Mouse (Mus musculus) forebrain, embryonic 15.5 days (tissue): Measurements from ENCODE around the gene Rpl39. TPM values are rescaled to one million over a fixed set of nuclear protein-coding genes. Genes with fewer than 3 reads are reported as not detected.

Experiments
- ATAC-seq: fragments of 200-750 bp; cut with Nextera tagmentation; replicated peaks from 2 replicates; pipeline ENCODE4 v1.8.0; 2017; ENCODE audit warnings: mild to moderate bottlenecking, moderate TSS enrichment, moderate library complexity
- H3K27ac ChIP-seq: fragments of 300-500 bp; sonication (generic); replicated peaks from 2 replicates; pipeline ENCODE4 v1.5.1; 2015; ENCODE audit warnings: mild to moderate bottlenecking, inconsistent platforms
- H3K27me3 ChIP-seq: fragments of 300-500 bp; sonication (generic); 2 replicates; pipeline ENCODE4 v1.6.1; 2015; ENCODE audit warnings: inconsistent platforms
- H3K36me3 ChIP-seq: fragments of 300-500 bp; sonication (generic); 2 replicates; pipeline ENCODE4 v1.6.1; 2015; ENCODE audit warnings: mild to moderate bottlenecking, inconsistent platforms
- H3K4me1 ChIP-seq: fragments of 300-500 bp; sonication (generic); 2 replicates; pipeline ENCODE4 v1.6.1; 2015; ENCODE audit warnings: inconsistent platforms
- H3K4me2 ChIP-seq: fragments of 300-500 bp; sonication (generic); replicated peaks from 2 replicates; pipeline ENCODE4 v1.6.1; 2015; ENCODE audit warnings: mild to moderate bottlenecking, inconsistent platforms
- H3K4me3 ChIP-seq: fragments of 300-500 bp; sonication (generic); 2 replicates; pipeline ENCODE4 v1.5.1; 2015; ENCODE audit warnings: mild to moderate bottlenecking, inconsistent platforms
- H3K9ac ChIP-seq: fragments of 300-500 bp; sonication (generic); replicated peaks from 2 replicates; pipeline ENCODE4 v1.6.1; 2015; ENCODE audit warnings: mild to moderate bottlenecking, inconsistent platforms
- H3K9me3 ChIP-seq: fragments of 300-500 bp; sonication (generic); 2 replicates; pipeline ENCODE4 v1.6.1; 2016; ENCODE audit warnings: inconsistent platforms
- WGBS: fragments of 180-500 bp; shearing (Covaris S2); methylation state at CpG from one replicate; pipeline ENCODE4 v1.1.7; 2015; ENCODE audit warnings: mixed read lengths; 5-methylcytosine and 5-hydroxymethylcytosine counted together
- polyA plus RNA-seq: library from polyadenylated mRNA; unstranded; fragments of >200 nt; fragmentation: Nextera tagmentation; extraction: Ambion mirVana; gene quantifications from 2 replicates; pipeline ENCODE4 v1.2.1, GENCODE M21; 2015

The Rpl39 gene
- 336 and 348 TPM in 2 replicates for polyA plus RNA-seq

GRCm38 (mm10) chrX:37084927-37085660 lies at the start of gene Rpl39:
TSS of gene Rpl39 (minus strand) at chrX:37085402.
- peak; percentile 96 for ATAC-seq
- Histone ChIP-seq H3K36me3 (no peaks in the 10 kb centered on the region; the same call in 1 of the 2 replicates), H3K27ac (peak within 1 kb of the TSS; percentile 90), H3K9ac (peak within 1 kb of the TSS; percentile 58), H3K27me3 (no peaks in the 10 kb centered on the region), H3K9me3 (no peaks in the 10 kb centered on the region), H3K4me1 (peaks cover 11% of the 10 kb centered on the region), H3K4me2 (peak within 1 kb of the TSS; percentile 60), H3K4me3 (peak within 1 kb of the TSS; percentile 58)
- 16% methylated on average over 38 of the region's 38 CpGs for WGBS

GRCm38 (mm10) chrX:37126671-37127358 lies 41.6 kb upstream of the Rpl39 start, which contains the start of gene Nkap:
TSS of gene Nkap (plus strand) at chrX:37126795.
- 20% methylated on average over 58 of the region's 58 CpGs for WGBS
- H3K9ac ChIP-seq, result peak within 1 kb of the TSS; percentile 76
- peak within 1 kb of the TSS; percentile 50 for H3K4me2 ChIP-seq
- no peaks in the 10 kb centered on the region for H3K27me3 ChIP-seq
- H3K27ac ChIP-seq, result peak within 1 kb of the TSS; percentile 72
- peak; percentile 93 for ATAC-seq
- H3K4me1 ChIP-seq, result peaks cover 13% of the 10 kb centered on the region
- peak within 1 kb of the TSS; percentile 72 for H3K4me3 ChIP-seq
- no peaks in the 10 kb centered on the region for H3K9me3 ChIP-seq
- peaks cover 3% of the 10 kb centered on the region; the same call in 1 of the 2 replicates for H3K36me3 ChIP-seq

- no peak for ATAC-seq
- Histone ChIP-seq H3K4me3 (no peak overlapping the region), H3K4me2 (no peak overlapping the region), H3K4me1 (peaks cover 13% of the 10 kb centered on the region), H3K27ac (no peak overlapping the region), H3K9ac (no peak overlapping the region), H3K27me3 (no peaks in the 10 kb centered on the region), H3K9me3 (no peaks in the 10 kb centered on the region), H3K36me3 (no peaks in the 10 kb centered on the region)
- WGBS, result 92% methylated on average over 7 of the region's 7 CpGs
These were observed 40.3 kb upstream of the Rpl39 start for GRCm38 (mm10) chrX:37125511-37125910.

- 75% methylated on average over 5 of the region's 5 CpGs for WGBS
- H3K4me3 ChIP-seq, result no peak overlapping the region
- H3K27me3 ChIP-seq, result no peaks in the 10 kb centered on the region
- no peak overlapping the region for H3K27ac ChIP-seq
- H3K9ac ChIP-seq, result no peak overlapping the region
- no peak for ATAC-seq
- H3K9me3 ChIP-seq, result no peaks in the 10 kb centered on the region
- H3K4me1 ChIP-seq, result no peaks in the 10 kb centered on the region
- no peak overlapping the region for H3K4me2 ChIP-seq
- H3K36me3 ChIP-seq, result no peaks in the 10 kb centered on the region
These were observed 35.0 kb upstream of the Rpl39 start for GRCm38 (mm10) chrX:37120212-37120611.

GRCm38 (mm10) chrX:37119585-37119984 lies 34.4 kb upstream of the Rpl39 start:
- Histone ChIP-seq H3K9me3 (no peaks in the 10 kb centered on the region), H3K36me3 (no peaks in the 10 kb centered on the region), H3K4me3 (no peak overlapping the region), H3K27me3 (no peaks in the 10 kb centered on the region), H3K4me2 (no peak overlapping the region), H3K9ac (no peak overlapping the region), H3K4me1 (no peaks in the 10 kb centered on the region), H3K27ac (no peak overlapping the region)
- ATAC-seq, result no peak
- WGBS, result 64% methylated on average over 3 of the region's 3 CpGs

- Histone ChIP-seq H3K9ac (no peak overlapping the region), H3K27ac (no peak overlapping the region), H3K9me3 (no peaks in the 10 kb centered on the region), H3K27me3 (no peaks in the 10 kb centered on the region), H3K4me2 (no peak overlapping the region), H3K4me3 (no peak overlapping the region), H3K36me3 (no peaks in the 10 kb centered on the region), H3K4me1 (no peaks in the 10 kb centered on the region)
- no CpG with 5 or more reads among the region's 5 CpGs for WGBS
- ATAC-seq, result no peak
These were observed 31.9 kb upstream of the Rpl39 start for GRCm38 (mm10) chrX:37117085-37117484.

GRCm38 (mm10) chrX:37110881-37111193 lies 25.6 kb upstream of the Rpl39 start:
- Histone ChIP-seq H3K4me2 (no peak overlapping the region), H3K27me3 (no peaks in the 10 kb centered on the region), H3K36me3 (no peaks in the 10 kb centered on the region), H3K4me3 (no peak overlapping the region), H3K9me3 (no peaks in the 10 kb centered on the region), H3K9ac (no peak overlapping the region), H3K4me1 (peaks cover 9% of the 10 kb centered on the region; the same call in 1 of the 2 replicates), H3K27ac (no peak overlapping the region)
- no peak for ATAC-seq
- 79% methylated on average over 4 of the region's 4 CpGs for WGBS

- Histone ChIP-seq H3K9me3 (no peaks in the 10 kb centered on the region), H3K4me2 (peak within 1 kb of the TSS; percentile 60), H3K27ac (peak within 1 kb of the TSS; percentile 88), H3K4me1 (peaks cover 9% of the 10 kb centered on the region; the same call in 1 of the 2 replicates), H3K4me3 (peak within 1 kb of the TSS; percentile 61), H3K9ac (peak within 1 kb of the TSS; percentile 71), H3K27me3 (no peaks in the 10 kb centered on the region), H3K36me3 (no peaks in the 10 kb centered on the region)
- WGBS, result 19% methylated on average over 30 of the region's 30 CpGs
- peak; percentile 99 for ATAC-seq
These were observed 25.1 kb upstream of the Rpl39 start, which contains the start of gene Upf3b for GRCm38 (mm10) chrX:37110193-37110880. TSS of gene Upf3b (minus strand) at chrX:37110322.

GRCm38 (mm10) chrX:37109526-37110192 lies 24.5 kb upstream of the Rpl39 start:
- H3K4me1 ChIP-seq, result peaks cover 9% of the 10 kb centered on the region; the same call in 1 of the 2 replicates
- H3K27me3 ChIP-seq, result no peaks in the 10 kb centered on the region
- no peaks in the 10 kb centered on the region for H3K9me3 ChIP-seq
- peak; percentile 83 for ATAC-seq
- peak overlapping the region; percentile 61 for H3K4me3 ChIP-seq
- WGBS, result 17% methylated on average over 27 of the region's 27 CpGs
- peak overlapping the region; percentile 71 for H3K9ac ChIP-seq
- no peaks in the 10 kb centered on the region for H3K36me3 ChIP-seq
- H3K27ac ChIP-seq, result peak overlapping the region; percentile 88
- peak overlapping the region; percentile 60 for H3K4me2 ChIP-seq

- Histone ChIP-seq H3K36me3 (peaks cover 8% of the 10 kb centered on the region; the same call in 1 of the 2 replicates), H3K4me1 (peaks cover 3% of the 10 kb centered on the region; the same call in 1 of the 2 replicates), H3K4me3 (no peak overlapping the region), H3K27ac (no peak overlapping the region), H3K9ac (no peak overlapping the region), H3K9me3 (no peaks in the 10 kb centered on the region), H3K27me3 (no peaks in the 10 kb centered on the region), H3K4me2 (no peak overlapping the region)
- no peak for ATAC-seq
- WGBS, result 76% methylated on average over 2 of the region's 2 CpGs
These were observed 18.6 kb upstream of the Rpl39 start for GRCm38 (mm10) chrX:37103826-37104225.

GRCm38 (mm10) chrX:37098681-37099080 lies 13.5 kb upstream of the Rpl39 start:
- Histone ChIP-seq H3K27ac (no peak overlapping the region), H3K9ac (no peak overlapping the region), H3K4me3 (no peak overlapping the region), H3K4me1 (no peaks in the 10 kb centered on the region), H3K4me2 (no peak overlapping the region), H3K36me3 (peaks cover 19% of the 10 kb centered on the region; the same call in 1 of the 2 replicates), H3K9me3 (no peaks in the 10 kb centered on the region), H3K27me3 (no peaks in the 10 kb centered on the region)
- 89% methylated on average over 3 of the region's 3 CpGs for WGBS
- ATAC-seq, result no peak
